Mouse (Mus musculus): ENCODE measurements at regions not wholly inside any gene's neighbourhood (a gene's known extent, or its start where the extent isn't known, plus 50 kb on each side); places are given as distances from the start of the nearest gene placed in this dataset.

- no peak for ATAC-seq (ENCODE audit: low TSS enrichment)
These were observed 415.2 kb upstream of the Aga start for GRCm38 (mm10) chr8:53096272-53096784.

GRCm38 (mm10) chr8:53140041-53140440 is 371.5 kb upstream of the Aga start:
- no peak for ATAC-seq (ENCODE audit: low TSS enrichment)

GRCm38 (mm10) chr8:53148915-53149314 is 362.6 kb upstream of the Aga start:
- ATAC-seq (ENCODE audit: low TSS enrichment) = peak; percentile 27; the same call in 1 of the 2 replicates

GRCm38 (mm10) chr8:53164017-53164416 is 347.5 kb upstream of the Aga start:
- no peak for ATAC-seq (ENCODE audit: low TSS enrichment)

DNA sequence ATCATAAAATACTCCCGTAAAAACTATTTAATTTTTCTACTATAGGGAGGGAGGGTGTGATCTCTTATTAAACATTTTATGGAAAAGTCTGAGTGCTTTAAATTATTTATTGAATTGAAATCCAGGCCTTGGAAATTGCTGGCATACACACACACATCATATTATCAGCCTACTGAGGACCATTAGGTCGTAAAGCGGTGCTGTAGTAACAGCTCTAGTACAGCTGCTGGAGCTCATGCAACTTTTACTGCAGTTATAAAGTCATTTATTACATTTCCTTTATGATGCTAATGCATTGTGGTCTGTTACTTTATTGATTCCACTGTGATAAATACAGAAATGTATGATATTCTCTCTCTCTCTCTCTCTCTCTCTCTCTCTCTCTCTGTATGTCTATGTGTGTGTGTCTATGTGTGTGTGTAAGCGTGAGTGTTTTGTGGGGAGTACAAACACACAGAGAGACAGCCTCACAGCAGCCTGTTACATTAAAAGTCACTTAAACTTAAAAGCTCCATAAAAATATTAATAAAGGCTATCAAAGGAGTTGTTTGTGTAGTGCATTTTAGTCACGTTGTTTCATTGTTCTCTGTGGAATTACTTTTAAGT is 339.7 kb upstream of the Aga start:
- no peak for ATAC-seq (ENCODE audit: low TSS enrichment)

DNA sequence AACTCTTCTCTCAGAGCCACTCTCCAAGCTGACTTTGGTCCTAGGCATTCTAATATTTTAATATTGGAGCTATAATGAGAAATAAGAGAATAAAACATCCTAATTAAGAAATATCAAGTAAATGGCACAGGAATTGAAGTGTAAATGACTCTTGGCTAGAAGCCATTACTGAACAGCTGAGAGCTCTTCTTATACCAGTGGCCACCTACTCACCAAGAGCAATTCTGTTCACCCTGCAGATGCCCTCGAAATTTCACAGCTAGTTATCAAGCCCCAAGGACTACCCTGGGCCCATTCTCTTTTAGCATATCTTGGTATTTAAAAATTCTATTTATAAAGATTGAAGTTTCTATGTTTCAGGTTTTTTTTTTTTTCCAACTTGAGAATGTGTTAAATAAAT is 319.0 kb upstream of the Aga start:
- ATAC-seq (ENCODE audit: low TSS enrichment) = no peak

DNA sequence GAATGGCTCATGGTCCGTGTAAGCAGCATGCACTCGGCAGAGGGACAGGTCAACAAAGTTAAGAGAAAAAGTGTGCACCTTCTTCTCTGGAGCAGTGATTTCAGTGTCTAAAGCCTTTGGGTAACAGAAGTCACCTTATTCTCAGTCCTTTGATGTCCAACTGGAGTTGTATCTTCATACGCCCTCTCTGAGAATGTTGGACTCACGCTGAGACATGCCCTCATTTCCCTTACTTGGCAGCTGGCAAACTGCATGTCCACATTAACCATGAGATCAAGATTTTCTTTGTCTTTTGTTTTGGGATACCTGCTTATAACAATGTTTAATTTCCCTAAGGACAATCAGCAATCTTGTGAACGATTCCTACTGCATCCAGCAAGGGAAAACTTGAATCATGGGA is 289.3 kb upstream of the Aga start:
- no peak for ATAC-seq (ENCODE audit: low TSS enrichment)

Measured in frontal cortex, adult (tissue).